Mouse (Mus musculus) kidney, adult 2 months (tissue): Measurements from ENCODE around the gene Spock2. TPM values are rescaled to one million over a fixed set of nuclear protein-coding genes. Genes with fewer than 3 reads are reported as not detected.
A peak's percentile ranks its signal among the peaks of the same experiment; 100 is the strongest.

Experiments
- DNase-seq: peaks from one replicate; pipeline ENCODE4 v3.0.0; 2021
- H3K27ac ChIP-seq: fragments of 200-500 bp; 2 replicates; pipeline ENCODE4 v1.5.1; 2012; ENCODE audit warnings: low read depth, low read length, control low read depth, inconsistent platforms; ENCODE audit not compliant: insufficient read depth
- H3K27me3 ChIP-seq: fragments of 200-500 bp; replicated peaks from 2 replicates; pipeline ENCODE4 v1.6.1; 2012; ENCODE audit warnings: mild to moderate bottlenecking, moderate library complexity, low read length, inconsistent platforms; ENCODE audit not compliant: control insufficient read depth, insufficient read depth
- H3K36me3 ChIP-seq: fragments of 200-500 bp; 2 replicates; pipeline ENCODE4 v1.6.1; 2012; ENCODE audit warnings: mild to moderate bottlenecking, moderate library complexity, low read length, inconsistent platforms; ENCODE audit not compliant: control insufficient read depth, insufficient read depth
- H3K4me1 ChIP-seq: fragments of 200-500 bp; 2 replicates; pipeline ENCODE4 v1.6.1; 2011; ENCODE audit warnings: low read length; ENCODE audit not compliant: control insufficient read depth, insufficient read depth
- H3K4me3 ChIP-seq: fragments of 200-500 bp; 2 replicates; pipeline ENCODE4 v1.5.1; 2011; ENCODE audit warnings: mild to moderate bottlenecking, low read depth, low read length, control low read depth; ENCODE audit not compliant: insufficient read depth
- CTCF ChIP-seq: fragments of 200-500 bp; conservative IDR thresholded peaks from 2 replicates; pipeline ENCODE4 v1.5.1; 2011; ENCODE audit warnings: low read depth, mild to moderate bottlenecking, control low read depth, low read length, moderate library complexity, mixed read lengths; ENCODE audit not compliant: insufficient read depth, insufficient read length
- POLR2A ChIP-seq: fragments of 200-500 bp; IDR thresholded peaks from one replicate; pipeline ENCODE4 v1.6.1; 2011; ENCODE audit warnings: low read depth, low read length, control low read depth
- WGBS: fragments of 180-500 bp; shearing (Covaris S2); methylation state at CpG from one replicate; pipeline ENCODE4 v1.1.7; 2018; 5-methylcytosine and 5-hydroxymethylcytosine counted together
- polyA plus RNA-seq: library from polyadenylated mRNA; depleted of rRNA; stranded (reverse); fragments of >200 nt; gene quantifications from 2 replicates; pipeline ENCODE4 v1.2.3, GENCODE M21; 2012

Spock2 gene
- polyA plus RNA-seq, 1 experiment: 2.3 TPM

GRCm38 (mm10) chr10:60166068-60166467, 60.0 kb downstream of the Spock2 start:
- Histone ChIP-seq H3K27me3 (no peaks in the 10 kb centered on the region), H3K4me3 (no peak overlapping the region), H3K36me3 (no peaks in the 10 kb centered on the region), H3K27ac (no peak overlapping the region), H3K4me1 (no peaks in the 10 kb centered on the region)
- TF ChIP-seq POLR2A (no peak), CTCF (no peak)
- DNase-seq: no peak
- WGBS: 60% methylated on average over 3 of the region's 3 CpGs

- no peak overlapping the region for H3K27ac ChIP-seq
- 69% methylated on average over 2 of the region's 2 CpGs for WGBS
- no peak overlapping the region for H3K4me3 ChIP-seq
- no peaks in the 10 kb centered on the region for H3K4me1 ChIP-seq
- TF ChIP-seq CTCF: no peak
- TF ChIP-seq POLR2A: no peak
- no peaks in the 10 kb centered on the region for H3K36me3 ChIP-seq
- H3K27me3 ChIP-seq: no peaks in the 10 kb centered on the region
- DNase-seq: no peak
Measured at GRCm38 (mm10) chr10:60168306-60168705, 62.3 kb downstream of the Spock2 start.

- Histone ChIP-seq H3K4me1 (no peaks in the 10 kb centered on the region), H3K27ac (no peak overlapping the region), H3K36me3 (no peaks in the 10 kb centered on the region), H3K27me3 (no peaks in the 10 kb centered on the region), H3K4me3 (no peak overlapping the region)
- WGBS: 82% methylated on average over 3 of the region's 3 CpGs
- no peak for DNase-seq
- TF ChIP-seq POLR2A (no peak), CTCF (no peak)
Measured at GRCm38 (mm10) chr10:60168960-60169359, 62.9 kb downstream of the Spock2 start.

GRCm38 (mm10) chr10:60170326-60171089, 64.5 kb downstream of the Spock2 start:
- 66% methylated on average over 10 of the region's 10 CpGs for WGBS
- H3K27ac ChIP-seq: no peak overlapping the region
- no peaks in the 10 kb centered on the region for H3K27me3 ChIP-seq
- H3K4me1 ChIP-seq: no peaks in the 10 kb centered on the region
- no peak for TF ChIP-seq POLR2A
- no peak for TF ChIP-seq CTCF
- no peaks in the 10 kb centered on the region for H3K36me3 ChIP-seq
- DNase-seq: peak; percentile 7
- H3K4me3 ChIP-seq: no peak overlapping the region

GRCm38 (mm10) chr10:60171368-60171767, 65.3 kb downstream of the Spock2 start:
- DNase-seq: no peak
- Histone ChIP-seq H3K27ac (no peak overlapping the region), H3K36me3 (no peaks in the 10 kb centered on the region), H3K4me3 (no peak overlapping the region), H3K27me3 (no peaks in the 10 kb centered on the region), H3K4me1 (no peaks in the 10 kb centered on the region)
- TF ChIP-seq POLR2A (no peak), CTCF (no peak)
- 94% methylated on average over 5 of the region's 5 CpGs for WGBS

GRCm38 (mm10) chr10:60172306-60172705, 66.3 kb downstream of the Spock2 start:
- Histone ChIP-seq H3K27ac (no peak overlapping the region), H3K4me3 (no peak overlapping the region), H3K4me1 (no peaks in the 10 kb centered on the region), H3K36me3 (no peaks in the 10 kb centered on the region), H3K27me3 (no peaks in the 10 kb centered on the region)
- WGBS: 93% methylated on average over 4 of the region's 4 CpGs
- TF ChIP-seq POLR2A (no peak), CTCF (no peak)
- no peak for DNase-seq

GRCm38 (mm10) chr10:60173035-60173434, 67.0 kb downstream of the Spock2 start:
- 44% methylated on average over 10 of the region's 10 CpGs for WGBS
- H3K27me3 ChIP-seq: no peaks in the 10 kb centered on the region
- no peak overlapping the region for H3K4me3 ChIP-seq
- H3K27ac ChIP-seq: no peak overlapping the region
- DNase-seq: peak; percentile 30
- no peaks in the 10 kb centered on the region for H3K4me1 ChIP-seq
- TF ChIP-seq POLR2A (no peak), CTCF (no peak)
- no peaks in the 10 kb centered on the region for H3K36me3 ChIP-seq
